Mouse (Mus musculus) T-helper 2 cell (primary cell): ENCODE data around the gene Olfr45.
"Not testable (repeated sequence)": the region's sequence is repeated elsewhere in the genome, so short reads cannot be mapped to it uniquely, and the experiment has no call there.

Experiments
- in situ Hi-C: fragments of 300-600 bp; cut with MboI, MseI; formaldehyde crosslinking; loops from one replicate; pipeline ENCODE4 v1.15.1; 2025; ENCODE audit warnings: high pct_unique_total_duplicates

Gene Olfr45

GRCm38 (mm10) chr7:140681651-140682050 is at the start of gene Olfr45:
Olfr45 (plus strand) TSS chr7:140681951.
- in situ Hi-C loops = no loop called here

GRCm38 (mm10) chr7:140646152-140646551 is 35.6 kb upstream of the Olfr45 start, which contains the start of gene Olfr53:
Olfr53 (plus strand) TSS chr7:140646452.
- in situ Hi-C loops = no loop called here

GRCm38 (mm10) chr7:140659630-140660029 is 22.1 kb upstream of the Olfr45 start, which contains the start of gene Olfr539:
Olfr539 (plus strand) TSS chr7:140659930.
- in situ Hi-C loops = no loop called here

GRCm38 (mm10) chr7:140670693-140671092 is 11.1 kb upstream of the Olfr45 start:
- in situ Hi-C loops = not testable (repeated sequence)

- in situ Hi-C loops = no loop called here
These were observed 5.9 kb upstream of the Olfr45 start for GRCm38 (mm10) chr7:140675863-140676262.

- in situ Hi-C loops = not testable (repeated sequence)
These were observed 2.2 kb upstream of the Olfr45 start for GRCm38 (mm10) chr7:140679591-140679990.

GRCm38 (mm10) chr7:140696967-140697366 is 15.2 kb downstream of the Olfr45 start, which contains the start of gene Olfr541:
Olfr541 (plus strand) TSS chr7:140697267.
- in situ Hi-C loops = no loop called here

GRCm38 (mm10) chr7:140706348-140706747 is 24.6 kb downstream of the Olfr45 start:
- in situ Hi-C loops = no loop called here

- in situ Hi-C loops = no loop called here
These were observed 26.0 kb downstream of the Olfr45 start for GRCm38 (mm10) chr7:140707536-140708284.

- in situ Hi-C loops = no loop called here
These were observed 35.7 kb downstream of the Olfr45 start for GRCm38 (mm10) chr7:140717155-140718055.

GRCm38 (mm10) chr7:140721095-140721494 is 39.3 kb downstream of the Olfr45 start:
- in situ Hi-C loops = no loop called here

- in situ Hi-C loops = no loop called here
These were observed 43.8 kb downstream of the Olfr45 start for GRCm38 (mm10) chr7:140725558-140725957.

GRCm38 (mm10) chr7:140733162-140733561 is 51.4 kb downstream of the Olfr45 start:
- in situ Hi-C loops = no loop called here
